Mouse (Mus musculus) G1E (cell line): ENCODE measurements at regions not wholly inside any gene's neighbourhood (a gene's known extent, or its start where the extent isn't known, plus 50 kb on each side); places are given as distances from the start of the nearest gene placed in this dataset.

Experiments used
- ATAC-seq: 2 replicates; pipeline ENCODE4 v1.8.0; 2016; ENCODE audit warnings: mild to moderate bottlenecking; ENCODE audit not compliant: insufficient number of reproducible peaks, poor library complexity, low FRiP score, severe bottlenecking; ENCODE audit errors: extremely low read depth
- DNase-seq: peaks from one replicate; pipeline ENCODE4 v3.0.0; 2012; ENCODE audit warnings: low spot score
- H3K27me3 ChIP-seq: 2 replicates; pipeline ENCODE4 v1.6.1; 2012; ENCODE audit warnings: mild to moderate bottlenecking, low read length, inconsistent platforms; ENCODE audit not compliant: insufficient read depth
- H3K36me3 ChIP-seq: replicated peaks from 2 replicates; pipeline ENCODE3; 2012; ENCODE audit warnings: mild to moderate bottlenecking, inconsistent platforms
- H3K4me1 ChIP-seq: 2 replicates; pipeline ENCODE4 v1.6.1; 2012; ENCODE audit warnings: low read depth, low read length, inconsistent platforms, mixed read lengths; ENCODE audit not compliant: insufficient read depth
- H3K4me3 ChIP-seq: 2 replicates; pipeline ENCODE4 v1.5.1; 2012; ENCODE audit warnings: low read depth, mild to moderate bottlenecking, inconsistent platforms, low read length, moderate library complexity, mixed read lengths
- H3K9me3 ChIP-seq: replicated peaks from 2 replicates; pipeline ENCODE4 v1.6.1; 2012; ENCODE audit warnings: inconsistent platforms
- CTCF ChIP-seq: IDR thresholded peaks from 2 replicates; pipeline ENCODE4 v1.5.1; 2012; ENCODE audit warnings: low read depth, low read length, inconsistent platforms, mixed read lengths
- GATA1 ChIP-seq: IDR thresholded peaks from 2 replicates; pipeline ENCODE4 v1.6.1; 2012; ENCODE audit warnings: borderline replicate concordance, low read length, inconsistent platforms, mixed read lengths
- GATA2 ChIP-seq: IDR thresholded peaks from 2 replicates; pipeline ENCODE4 v1.6.1; 2012; ENCODE audit warnings: low read depth, low read length, inconsistent platforms, borderline replicate concordance
- POLR2AphosphoS5 ChIP-seq: IDR thresholded peaks from 2 replicates; pipeline ENCODE4 v1.6.1; 2012; ENCODE audit warnings: low read depth, low read length, inconsistent platforms; ENCODE audit not compliant: insufficient replicate concordance
- TAL1 ChIP-seq: conservative IDR thresholded peaks from 2 replicates; pipeline ENCODE4 v1.6.1; 2012; ENCODE audit warnings: low read depth, low read length, inconsistent platforms, mixed read lengths

GRCm38 (mm10) chr1:92386752-92387151, 86.9 kb downstream of the Ndufa10 start:
- TF ChIP-seq GATA2: no peak
- no peak for TF ChIP-seq CTCF
- TF ChIP-seq POLR2AphosphoS5: no peak
- ATAC-seq (no peak), DNase-seq (no peak)
- no peak overlapping the region for H3K4me3 ChIP-seq
- H3K4me1 ChIP-seq: no peaks in the 10 kb centered on the region
- H3K9me3 ChIP-seq: no peaks in the 10 kb centered on the region
- H3K27me3 ChIP-seq: no peaks in the 10 kb centered on the region
- no peaks in the 10 kb centered on the region for H3K36me3 ChIP-seq

- Histone ChIP-seq H3K27me3 (no peaks in the 10 kb centered on the region), H3K4me1 (no peaks in the 10 kb centered on the region), H3K36me3 (no peaks in the 10 kb centered on the region), H3K4me3 (no peak overlapping the region), H3K9me3 (no peaks in the 10 kb centered on the region)
- DNase-seq: no peak
- TF ChIP-seq TAL1 (no peak), GATA2 (no peak), GATA1 (no peak), CTCF (no peak), POLR2AphosphoS5 (no peak)
- no peak for ATAC-seq
Measured at GRCm38 (mm10) chr1:92384945-92385344, 88.7 kb downstream of the Ndufa10 start.

GRCm38 (mm10) chr1:92383749-92384148, 89.9 kb downstream of the Ndufa10 start:
- no peak for ATAC-seq
- no peak overlapping the region for H3K4me3 ChIP-seq
- no peaks in the 10 kb centered on the region for H3K4me1 ChIP-seq
- H3K9me3 ChIP-seq: no peaks in the 10 kb centered on the region
- no peaks in the 10 kb centered on the region for H3K27me3 ChIP-seq
- no peak for TF ChIP-seq CTCF
- TF ChIP-seq TAL1: no peak
- no peak for TF ChIP-seq GATA1
- no peak for TF ChIP-seq GATA2
- TF ChIP-seq POLR2AphosphoS5: no peak
- H3K36me3 ChIP-seq: no peaks in the 10 kb centered on the region
- no peak for DNase-seq

GRCm38 (mm10) chr1:92379510-92379886, 94.2 kb downstream of the Ndufa10 start:
- no peak for TF ChIP-seq POLR2AphosphoS5
- TF ChIP-seq GATA1: no peak
- no peak for TF ChIP-seq TAL1
- no peak for TF ChIP-seq GATA2
- no peak for TF ChIP-seq CTCF
- DNase-seq (no peak), ATAC-seq (no peak)
- H3K4me1 ChIP-seq: no peaks in the 10 kb centered on the region
- no peak overlapping the region for H3K4me3 ChIP-seq
- no peaks in the 10 kb centered on the region for H3K36me3 ChIP-seq
- no peaks in the 10 kb centered on the region for H3K9me3 ChIP-seq
- H3K27me3 ChIP-seq: peaks cover 6% of the 10 kb centered on the region

- no peaks in the 10 kb centered on the region for H3K9me3 ChIP-seq
- ATAC-seq (no peak), DNase-seq (no peak)
- TF ChIP-seq CTCF (no peak), TAL1 (no peak), GATA2 (no peak), POLR2AphosphoS5 (no peak), GATA1 (no peak)
- H3K4me1 ChIP-seq: no peaks in the 10 kb centered on the region
- no peaks in the 10 kb centered on the region for H3K36me3 ChIP-seq
- H3K27me3 ChIP-seq: peaks cover 6% of the 10 kb centered on the region
- no peak overlapping the region for H3K4me3 ChIP-seq
Measured at GRCm38 (mm10) chr1:92378741-92379509, 94.7 kb downstream of the Ndufa10 start.

GRCm38 (mm10) chr1:92376456-92376855, 97.2 kb downstream of the Ndufa10 start:
- DNase-seq: no peak
- Histone ChIP-seq H3K9me3 (no peaks in the 10 kb centered on the region), H3K4me3 (no peak overlapping the region), H3K4me1 (no peaks in the 10 kb centered on the region), H3K36me3 (no peaks in the 10 kb centered on the region), H3K27me3 (peaks cover 6% of the 10 kb centered on the region)
- no peak for ATAC-seq
- TF ChIP-seq CTCF (no peak), GATA1 (no peak), POLR2AphosphoS5 (no peak), GATA2 (no peak), TAL1 (no peak)
